Mouse (Mus musculus) adrenal gland, postnatal 14 days (tissue): ENCODE measurements around the gene Odf2. TPM values are rescaled to one million over a fixed set of nuclear protein-coding genes. Genes with fewer than 3 reads are reported as not detected.

Experiments used
- DNase-seq: peaks from one replicate; pipeline ENCODE4 v3.0.0; 2021; ENCODE audit warnings: mixed read lengths
- microRNA-seq, 2 experiments: library from miRNA; unstranded; fragments of <30 nt; microRNA quantifications; one replicate each; pipeline ENCODE4 v1.2.0; 2021
- total RNA-seq: library from RNA; stranded (reverse); gene quantifications from 2 replicates; pipeline ENCODE4 v1.2.3, GENCODE M21; 2021

Odf2 gene
- total RNA-seq, 1 experiment from 2014 or later = 42.2 TPM

DNA sequence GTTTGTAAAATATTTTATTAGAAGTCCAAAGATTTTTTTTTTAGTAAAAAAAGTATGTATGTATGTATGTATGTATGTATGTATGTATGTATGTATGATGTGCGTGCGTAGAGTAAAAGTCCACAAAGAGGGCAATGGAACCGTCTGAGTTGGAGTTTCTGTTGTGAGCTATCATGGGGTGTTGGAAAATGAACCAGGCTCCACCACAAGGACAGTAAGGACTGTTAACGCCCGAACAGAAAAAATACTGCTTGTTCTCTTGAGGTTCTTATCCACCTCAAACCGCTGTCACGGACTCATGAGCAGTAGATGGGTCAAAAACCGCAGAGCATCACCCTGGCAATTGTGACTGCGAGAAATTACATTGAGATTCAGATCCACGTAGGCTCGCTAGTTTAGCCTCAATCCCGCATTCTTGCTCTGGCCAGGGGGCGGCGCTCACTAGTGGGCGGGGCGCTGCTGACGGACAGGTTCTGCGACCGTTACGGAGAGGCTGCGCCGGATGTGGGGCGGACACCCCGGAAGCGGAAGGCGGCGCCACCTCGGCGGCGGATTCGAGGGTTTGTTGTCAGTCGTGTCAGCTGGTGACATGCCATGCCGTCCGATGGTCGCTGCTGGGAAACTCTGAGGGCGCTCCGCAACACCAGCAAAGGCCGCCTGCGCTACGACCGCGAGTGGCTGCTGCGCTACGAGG lies 46.0 kb downstream of the Odf2 start, which contains the start of gene Gle1:
Gle1 (plus strand) TSS at position 521 of the 694 bp plus-strand sequence.
- peak; percentile 99 for DNase-seq

DNA sequence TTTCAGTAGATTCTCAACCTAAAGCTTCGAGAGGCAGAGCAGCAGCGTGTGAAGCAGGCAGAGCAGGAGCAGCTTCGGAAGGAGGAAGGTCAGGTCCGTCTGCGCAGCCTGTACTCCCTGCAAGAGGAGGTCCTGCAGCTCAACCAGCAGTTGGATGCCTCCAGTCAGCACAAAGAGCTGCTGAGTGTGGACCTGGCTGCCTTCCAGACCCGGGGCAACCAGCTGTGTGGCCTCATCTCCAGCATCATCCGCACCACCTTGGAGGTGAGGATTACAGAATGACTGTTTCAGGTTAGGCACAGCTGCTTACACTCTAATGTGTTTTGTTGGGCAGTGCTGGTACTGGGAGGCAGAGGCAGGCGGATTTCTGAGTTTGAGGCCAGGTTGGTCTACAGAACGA lies 51.1 kb downstream of the Odf2 start:
- no peak for DNase-seq

DNA sequence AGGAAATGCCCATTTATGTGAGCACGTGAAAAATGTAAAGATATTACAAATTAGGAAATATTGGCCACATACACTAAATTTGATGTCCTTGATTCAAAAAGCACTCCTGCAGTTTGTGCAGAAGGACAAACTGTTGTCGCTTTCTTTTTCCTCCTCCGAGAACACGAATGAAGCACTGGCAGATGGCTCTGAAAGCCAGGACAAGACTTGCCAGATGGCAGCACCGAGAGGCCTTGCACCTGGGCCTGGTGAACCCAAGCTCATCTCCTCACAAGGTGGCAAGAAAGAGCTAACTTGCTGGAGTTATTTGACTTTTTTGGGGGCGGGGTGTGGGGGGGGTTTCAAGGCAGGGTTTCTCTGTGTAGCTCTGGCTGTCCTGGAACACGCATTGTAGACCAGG lies 51.8 kb downstream of the Odf2 start:
- no peak for DNase-seq

DNA sequence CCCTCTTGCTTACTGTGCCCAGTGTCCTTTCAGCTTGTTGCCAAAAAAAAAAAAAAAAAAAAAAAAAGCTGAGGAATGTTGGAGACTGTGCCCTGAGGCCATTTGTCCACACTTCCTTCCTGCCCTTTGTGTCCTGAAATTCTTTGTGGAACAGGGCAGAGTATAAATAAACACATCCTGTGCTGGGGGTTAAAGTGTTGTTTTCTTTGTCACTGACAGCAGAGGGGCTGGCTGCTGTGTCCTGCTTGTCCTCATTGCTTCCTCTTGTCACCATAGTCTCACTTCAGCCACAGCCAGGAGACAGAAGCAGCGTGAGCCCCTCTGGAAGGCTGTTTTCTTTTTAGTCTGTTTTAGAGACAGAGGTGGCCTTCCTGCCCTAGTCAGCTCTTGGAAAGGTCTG lies 55.7 kb downstream of the Odf2 start:
- DNase-seq = peak; percentile 39

DNA sequence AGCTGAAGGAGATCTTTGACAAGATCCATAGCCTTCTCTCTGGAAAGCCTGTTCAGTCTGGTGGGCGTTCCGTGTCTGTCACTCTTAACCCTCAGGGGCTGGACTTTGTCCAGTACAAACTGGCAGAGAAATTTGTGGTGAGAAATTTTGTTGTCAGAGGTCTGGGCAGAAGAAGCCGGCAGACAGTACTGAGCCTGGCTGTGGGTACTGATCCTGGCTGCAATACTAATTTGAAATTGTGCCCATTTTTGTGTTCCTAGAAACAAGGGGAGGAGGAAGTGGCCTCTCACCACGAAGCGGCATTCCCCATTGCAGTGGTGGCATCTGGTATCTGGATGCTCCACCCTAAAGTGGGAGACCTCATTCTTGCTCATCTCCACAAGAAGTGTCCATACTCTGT lies 59.9 kb downstream of the Odf2 start:
- DNase-seq = no peak

- no peak for DNase-seq
Measured at GRCm38 (mm10) chr2:29961246-29961645, 72.2 kb downstream of the Odf2 start.

DNA sequence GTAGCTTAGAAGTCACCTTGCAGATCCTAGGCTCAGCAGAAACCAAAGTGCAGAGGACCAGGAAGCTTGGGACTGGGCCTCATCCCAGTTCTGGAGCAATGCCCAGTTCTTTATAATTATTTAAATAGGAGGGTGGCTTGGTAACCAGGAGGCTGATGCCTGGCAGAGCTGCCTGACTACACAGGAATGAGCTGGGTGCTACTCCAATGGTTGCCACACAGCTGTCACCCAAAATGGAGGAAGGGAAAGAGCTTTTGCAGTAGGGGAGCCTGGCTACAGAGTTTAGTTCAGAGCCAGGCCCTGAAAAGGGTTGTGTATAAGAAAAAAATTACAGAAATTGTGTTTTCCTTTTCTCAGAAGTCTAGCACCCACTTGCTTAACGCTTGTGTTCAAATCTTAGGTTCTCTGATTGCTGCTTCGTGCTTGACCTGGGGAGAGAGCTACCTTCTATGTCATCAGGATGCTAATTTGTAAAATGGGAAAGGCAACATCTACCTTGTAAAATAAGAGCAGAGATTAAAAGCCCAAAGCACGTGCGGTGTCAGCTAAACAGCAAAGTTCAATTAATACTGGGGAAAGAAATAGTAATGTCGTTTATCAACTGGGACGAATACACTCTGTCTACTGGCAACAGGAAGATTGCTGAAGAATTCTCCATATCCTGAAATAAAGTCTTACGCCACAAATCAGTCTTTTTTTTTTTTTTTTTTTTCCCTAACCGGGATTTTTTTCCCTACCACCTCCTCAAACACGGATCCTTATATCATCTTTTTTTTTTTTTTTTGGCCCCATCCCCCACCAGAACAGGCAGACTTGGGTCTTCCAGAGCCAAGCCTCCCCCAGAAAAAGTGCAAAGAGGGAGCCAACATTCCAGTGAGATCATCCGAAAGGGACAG lies 75.6 kb downstream of the Odf2 start:
- DNase-seq = peak; percentile 40

- peak; percentile 99 for DNase-seq
Measured at GRCm38 (mm10) chr2:29965250-29965843, 76.3 kb downstream of the Odf2 start, which contains the start of gene Sptan1. Sptan1 (plus strand) TSS chr2:29965560.

DNA sequence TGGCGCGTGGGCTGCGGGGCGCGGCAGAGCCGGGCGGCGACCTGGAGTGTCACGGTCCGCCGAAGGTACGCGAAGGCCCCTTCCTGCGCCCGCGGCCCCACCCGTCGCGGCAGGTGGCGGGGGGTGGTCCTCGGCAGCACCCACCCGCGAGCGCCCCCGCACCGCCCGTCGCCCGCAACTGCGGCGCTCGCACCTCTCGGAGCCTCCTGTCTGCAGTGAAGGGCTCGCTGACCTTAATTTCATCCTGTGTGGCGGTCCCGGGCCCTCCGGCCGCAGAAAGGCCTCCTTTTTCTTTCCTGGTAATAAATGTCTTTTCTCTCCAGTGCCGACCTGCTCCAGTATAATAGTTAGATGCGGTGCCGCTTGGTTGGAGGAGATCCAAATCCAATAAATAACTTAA lies 76.9 kb downstream of the Odf2 start:
- DNase-seq = peak; percentile 62

DNA sequence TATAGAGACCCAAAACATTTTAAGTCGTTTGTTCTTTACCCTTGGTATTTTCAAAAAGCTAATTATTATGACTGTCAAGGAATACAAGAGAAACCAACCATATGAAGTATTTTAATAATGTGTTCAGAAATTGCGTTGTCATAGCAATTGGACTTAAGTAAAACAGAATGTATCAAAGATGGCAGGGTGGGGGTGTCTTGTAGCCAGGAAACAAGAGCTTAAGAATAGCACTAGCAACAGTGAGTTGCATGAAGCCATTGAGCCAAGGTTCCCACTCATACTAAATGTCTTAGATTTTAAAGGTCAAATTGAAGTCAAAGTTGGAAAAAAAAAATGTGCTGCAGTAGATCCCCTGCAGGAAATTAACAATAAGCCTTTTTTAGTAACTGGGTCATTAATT lies 77.8 kb downstream of the Odf2 start:
- DNase-seq = no peak

- DNase-seq = no peak
Measured at GRCm38 (mm10) chr2:29967768-29968167, 78.7 kb downstream of the Odf2 start.

DNA sequence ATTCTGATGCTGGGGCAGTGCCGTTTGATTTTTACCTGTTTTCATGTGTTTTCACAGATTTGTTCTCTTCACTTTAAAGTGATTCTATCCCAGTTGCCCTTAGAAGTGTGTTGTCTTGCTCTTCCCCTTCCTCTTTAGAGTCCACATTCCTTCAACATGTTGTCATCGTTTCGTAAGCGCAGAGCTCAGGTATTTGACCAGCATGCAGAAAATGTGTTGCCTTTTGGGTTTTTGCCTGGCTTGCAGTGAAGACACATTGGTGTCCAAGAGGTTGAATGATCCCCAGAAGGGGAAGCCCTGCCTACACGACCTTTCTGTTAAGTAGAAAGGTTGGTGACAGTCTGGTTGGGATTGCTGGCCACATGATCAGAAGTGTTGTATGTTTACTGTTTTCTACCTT lies 79.6 kb downstream of the Odf2 start:
- peak; percentile 6 for DNase-seq

DNA sequence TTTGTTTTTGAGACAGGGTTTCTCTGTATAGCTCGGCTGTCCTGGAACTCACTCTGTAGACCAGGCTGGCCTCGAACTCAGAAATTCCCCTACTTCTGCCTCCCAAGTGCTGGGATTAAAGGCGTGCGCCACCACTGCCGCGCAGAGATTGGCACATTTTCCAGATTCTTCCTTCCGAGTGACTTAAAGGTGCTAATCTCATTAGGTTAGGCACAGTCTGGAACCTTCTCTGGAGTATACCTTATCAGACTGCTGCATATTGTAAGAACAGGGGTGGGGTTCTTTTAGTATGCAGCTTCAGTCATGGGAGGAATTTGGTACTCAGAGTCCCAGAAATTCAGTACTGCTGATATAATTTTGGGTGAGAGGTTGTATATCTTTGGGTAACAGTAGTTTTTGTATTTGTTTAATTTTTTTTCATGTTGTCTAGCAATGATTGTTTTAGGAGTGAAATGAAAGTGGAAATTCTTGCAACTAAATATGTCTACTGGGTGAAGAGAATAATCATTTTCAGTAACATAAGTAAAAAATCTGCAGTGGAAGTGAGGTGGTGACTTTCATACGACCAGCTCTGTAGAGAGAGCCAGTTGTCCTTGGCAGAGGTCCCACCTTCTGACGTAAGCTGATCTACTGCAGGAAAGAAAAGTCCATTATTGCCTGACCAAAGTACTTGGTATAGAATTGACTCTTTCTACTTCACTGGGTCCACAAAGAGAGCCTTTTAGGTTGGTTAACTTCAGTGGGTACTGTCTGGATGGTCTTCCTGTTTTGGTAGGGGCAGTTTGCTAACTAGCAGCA lies 83.0 kb downstream of the Odf2 start:
- peak; percentile 90 for DNase-seq

GRCm38 (mm10) chr2:29973525-29973924 lies 84.5 kb downstream of the Odf2 start:
- peak; percentile 12 for DNase-seq

- DNase-seq = peak; percentile 55
Measured at GRCm38 (mm10) chr2:29977307-29977706, 88.3 kb downstream of the Odf2 start.

- DNase-seq = no peak
Measured at GRCm38 (mm10) chr2:29980661-29981060, 91.6 kb downstream of the Odf2 start.

Small RNAs within 50 kb of the gene (microRNA-seq; reads per million reads assigned to microRNA genes)
- gene Mir219a-2 = 0 reads per million in 2 experiments
- gene Mir219b = 0 reads per million in 2 experiments

Other genes with a start within 250 kb of the Odf2 start
- not detected in 2 replicates for gene Gm13420, start 137.5 kb upstream of the Odf2 start, total RNA-seq
- gene Gm13547, start 129.9 kb upstream of the Odf2 start, total RNA-seq = not detected in 2 replicates
- 19.0 and 23.2 TPM in 2 replicates for gene Coq4, start 101.7 kb upstream of the Odf2 start, total RNA-seq
- gene Trub2, start 100.7 kb upstream of the Odf2 start, total RNA-seq = 33.6 and 39.4 TPM in 2 replicates
- 30.5 and 32.5 TPM in 2 replicates for gene Slc27a4, start 86.6 kb upstream of the Odf2 start, total RNA-seq
- gene Urm1, start 69.1 kb upstream of the Odf2 start, total RNA-seq = 33.8 and 34.3 TPM in 2 replicates
- gene Cercam, start 20.1 kb upstream of the Odf2 start, total RNA-seq = 10.8 and 12.4 TPM in 2 replicates
- 29.1 and 35.3 TPM in 2 replicates for gene Gle1, start 46.2 kb downstream of the Odf2 start, total RNA-seq
- gene Sptan1, start 76.3 kb downstream of the Odf2 start, total RNA-seq = 228 and 265 TPM in 2 replicates
- gene Wdr34, start 159.7 kb downstream of the Odf2 start, total RNA-seq = 18.5 and 20.2 TPM in 2 replicates
- gene Set, start 168.2 kb downstream of the Odf2 start, total RNA-seq = 250 and 278 TPM in 2 replicates
- 5.7 and 10.9 TPM in 2 replicates for gene Pkn3, start 188.5 kb downstream of the Odf2 start, total RNA-seq
- gene Zdhhc12, start 204.4 kb downstream of the Odf2 start, total RNA-seq = 13.9 and 18.3 TPM in 2 replicates
- gene Zer1, start 235.4 kb downstream of the Odf2 start, total RNA-seq = 32.4 and 40.5 TPM in 2 replicates
- 47.1 and 52.7 TPM in 2 replicates for gene Tbc1d13, start 244.5 kb downstream of the Odf2 start, total RNA-seq